Mouse (Mus musculus) heart, postnatal 0 days (tissue): ENCODE results near the gene Eif2ak3. TPM values are rescaled to one million over a fixed set of nuclear protein-coding genes. Genes with fewer than 3 reads are reported as not detected.

Experiments
- ATAC-seq: fragments of 200-750 bp; cut with Nextera tagmentation; 2 replicates; pipeline ENCODE4 v1.8.0; 2017; ENCODE audit warnings: low read depth, moderate number of reproducible peaks, moderate library complexity; ENCODE audit not compliant: insufficient read depth
- DNase-seq: peaks from one replicate; pipeline ENCODE4 v3.0.0-alpha.2; 2016; ENCODE audit warnings: low spot score
- H3K27ac ChIP-seq: fragments of 300-500 bp; sonication (generic); 2 replicates; pipeline ENCODE4 v1.5.1; 2014; ENCODE audit warnings: low read depth, mild to moderate bottlenecking
- H3K27me3 ChIP-seq: fragments of 300-500 bp; sonication (generic); 2 replicates; pipeline ENCODE4 v1.6.1; 2014; ENCODE audit warnings: low read length, mixed read lengths; ENCODE audit not compliant: control insufficient read depth, insufficient read depth
- H3K36me3 ChIP-seq: fragments of 300-500 bp; sonication (generic); replicated peaks from 2 replicates; pipeline ENCODE4 v1.6.1; 2014; ENCODE audit warnings: low read length, mixed read lengths; ENCODE audit not compliant: control insufficient read depth, insufficient read depth
- H3K4me1 ChIP-seq: fragments of 300-500 bp; sonication (generic); 2 replicates; pipeline ENCODE4 v1.6.1; 2014; ENCODE audit warnings: antibody characterized with exemption; ENCODE audit not compliant: control insufficient read depth, insufficient read depth
- H3K4me2 ChIP-seq: fragments of 300-500 bp; sonication (generic); 2 replicates; pipeline ENCODE4 v1.6.1; 2014; ENCODE audit warnings: low read depth, mild to moderate bottlenecking, low read length, moderate library complexity
- H3K4me3 ChIP-seq: fragments of 300-500 bp; sonication (generic); 2 replicates; pipeline ENCODE4 v1.5.1; 2014; ENCODE audit warnings: low read depth, low read length
- H3K9ac ChIP-seq: fragments of 300-500 bp; sonication (generic); replicated peaks from 2 replicates; pipeline ENCODE4 v1.6.1; 2014; ENCODE audit warnings: low read depth, low read length, mixed read lengths
- H3K9me3 ChIP-seq: fragments of 300-500 bp; sonication (generic); replicated peaks from 2 replicates; pipeline ENCODE4 v1.6.1; 2016; ENCODE audit warnings: low read length; ENCODE audit not compliant: control insufficient read depth
- CTCF ChIP-seq: IDR thresholded peaks from 2 replicates; pipeline ENCODE4 v1.5.1; 2016; ENCODE audit warnings: antibody characterized with exemption, control low read depth, low read depth
- EP300 ChIP-seq: IDR thresholded peaks from 2 replicates; pipeline ENCODE4 v1.6.1; 2016; ENCODE audit warnings: antibody characterized with exemption, low read depth
- WGBS: fragments of 180-500 bp; shearing (Covaris S2); extraction: QIAGEN DNeasy Blood & Tissue Kit; methylation state at CpG from one replicate; pipeline ENCODE4 v1.1.7; 2014; 5-methylcytosine and 5-hydroxymethylcytosine counted together
- polyA plus RNA-seq: library from polyadenylated mRNA; unstranded; fragments of >200 nt; fragmentation: Nextera tagmentation; extraction: Ambion mirVana; gene quantifications from 2 replicates; pipeline ENCODE4 v1.2.1, GENCODE M21; 2015
- total RNA-seq: library from RNA; depleted of rRNA; stranded (reverse); fragments of >200 nt; gene quantifications from 2 replicates; pipeline ENCODE4 v1.2.3, GENCODE M21; 2014; ENCODE audit warnings: low replicate concordance

Gene Eif2ak3
- total and polyA plus RNA-seq, 2 experiments from 2014 or later, result 3.6 to 16.6 TPM

- DNase-seq (no peak), ATAC-seq (no peak)
- H3K4me1 ChIP-seq, result no peaks in the 10 kb centered on the region
- H3K9ac ChIP-seq, result no peak overlapping the region
- H3K36me3 ChIP-seq, result no peaks in the 10 kb centered on the region
- peak overlapping the region; percentile 46 for H3K4me2 ChIP-seq
- no peaks in the 10 kb centered on the region for H3K9me3 ChIP-seq
- no peak overlapping the region for H3K27ac ChIP-seq
- TF ChIP-seq EP300 (no peak), CTCF (no peak)
- no peaks in the 10 kb centered on the region for H3K27me3 ChIP-seq
- 12% methylated on average over 20 of the region's 20 CpGs for WGBS
- 0 out of 2 replicates have a peak overlapping the region, but pooled peaks have one; percentile 17 for H3K4me3 ChIP-seq
Measured at GRCm38 (mm10) chr6:70911668-70912395, 67.5 kb downstream of the Eif2ak3 start.

- Histone ChIP-seq H3K4me2 (peak overlapping the region; percentile 46; the same call in 1 of the 2 replicates), H3K27ac (no peak overlapping the region), H3K27me3 (no peaks in the 10 kb centered on the region), H3K9ac (no peak overlapping the region), H3K4me1 (no peaks in the 10 kb centered on the region), H3K36me3 (no peaks in the 10 kb centered on the region), H3K4me3 (0 out of 2 replicates have a peak overlapping the region, but pooled peaks have one; percentile 17), H3K9me3 (no peaks in the 10 kb centered on the region)
- no peak for DNase-seq
- TF ChIP-seq CTCF (no peak), EP300 (no peak)
- no peak for ATAC-seq
- 56% methylated on average over 7 of the region's 7 CpGs for WGBS
Measured at GRCm38 (mm10) chr6:70912396-70912765, 68.1 kb downstream of the Eif2ak3 start.

GRCm38 (mm10) chr6:70918827-70919226, 74.5 kb downstream of the Eif2ak3 start, which contains the start of gene Tex37:
TSS of gene Tex37 (minus strand) at chr6:70918927.
- no peak for ATAC-seq
- DNase-seq, result no peak
- H3K27ac ChIP-seq, result no peak within 1 kb of the TSS
- no peak within 1 kb of the TSS for H3K4me2 ChIP-seq
- H3K9me3 ChIP-seq, result no peaks in the 10 kb centered on the region
- H3K4me1 ChIP-seq, result no peaks in the 10 kb centered on the region
- no peak within 1 kb of the TSS for H3K4me3 ChIP-seq
- WGBS, result 90% methylated on average over 3 of the region's 3 CpGs
- no peak for TF ChIP-seq EP300
- no peak for TF ChIP-seq CTCF
- no peak within 1 kb of the TSS for H3K9ac ChIP-seq
- H3K27me3 ChIP-seq, result peaks cover 5% of the 10 kb centered on the region; the same call in 1 of the 2 replicates
- H3K36me3 ChIP-seq, result no peaks in the 10 kb centered on the region

DNA sequence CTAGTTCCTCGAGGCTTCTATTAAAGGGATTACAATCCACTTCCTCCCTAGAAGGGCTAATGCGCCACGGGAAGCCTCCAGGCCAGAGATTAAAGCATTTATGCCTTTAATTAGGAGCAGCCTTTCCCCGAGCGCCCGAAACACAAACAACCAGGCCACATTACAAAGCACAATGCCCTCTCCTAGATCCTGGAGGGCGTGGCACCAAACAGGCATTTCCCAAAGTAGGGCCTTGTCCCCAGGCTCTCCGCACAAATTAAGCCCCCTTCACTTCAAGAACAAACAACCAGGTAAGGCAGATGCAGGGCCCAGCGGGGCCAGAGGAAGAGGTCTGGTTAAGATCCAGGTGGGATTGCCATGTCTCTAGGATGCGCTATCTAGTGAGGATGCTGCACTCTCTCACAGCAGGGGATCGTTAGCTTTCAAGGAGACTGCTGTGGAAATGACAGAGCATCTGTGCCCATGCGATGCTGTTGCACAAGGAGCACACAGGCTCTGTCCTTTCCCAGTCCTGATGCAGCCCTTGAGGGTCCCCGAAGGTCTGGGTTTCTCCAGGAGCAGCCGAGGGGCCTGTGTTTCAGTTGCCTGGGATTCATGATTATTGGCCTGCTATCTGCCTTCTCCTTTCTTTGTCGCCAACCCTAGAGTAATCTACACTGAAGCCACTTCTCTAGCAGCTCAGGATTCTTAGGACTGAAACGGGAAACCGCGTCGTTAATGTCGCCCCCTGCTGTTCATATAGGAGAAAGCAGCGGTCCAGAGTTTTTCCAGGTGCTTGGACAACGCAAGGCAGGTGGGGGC, 77.2 kb downstream of the Eif2ak3 start:
- Histone ChIP-seq H3K4me2 (peak overlapping the region; percentile 48), H3K9me3 (no peaks in the 10 kb centered on the region), H3K4me3 (0 out of 2 replicates have a peak overlapping the region, but pooled peaks have one; percentile 19), H3K27ac (no peak overlapping the region), H3K9ac (no peak overlapping the region), H3K27me3 (peaks cover 5% of the 10 kb centered on the region; the same call in 1 of the 2 replicates), H3K36me3 (no peaks in the 10 kb centered on the region), H3K4me1 (no peaks in the 10 kb centered on the region)
- WGBS, result 7% methylated on average over 22 of the region's 22 CpGs
- ATAC-seq (no peak), DNase-seq (peak; percentile 30)
- no peak for TF ChIP-seq EP300
- TF ChIP-seq CTCF, result peak; percentile 72

DNA sequence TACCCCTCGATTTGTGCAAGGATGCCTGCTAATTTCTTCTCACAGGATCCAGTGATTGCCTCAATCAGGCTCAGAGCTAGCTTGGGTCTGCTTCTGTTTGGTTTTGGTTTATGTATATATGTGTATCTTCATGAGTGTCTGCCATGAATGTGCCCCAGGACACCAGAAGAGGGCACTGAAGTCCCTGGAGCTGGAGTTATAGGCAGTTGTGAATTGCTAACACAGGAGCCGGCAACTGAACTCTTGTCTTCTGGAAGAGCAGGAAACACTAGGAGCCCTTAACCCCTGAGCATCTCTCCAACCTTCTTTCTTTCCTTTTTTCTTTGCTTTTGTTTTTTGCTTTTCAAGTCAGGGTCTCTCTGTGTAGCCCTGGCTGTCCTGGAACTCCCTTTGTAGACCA, 87.5 kb downstream of the Eif2ak3 start:
- 76% methylated on average over 2 of the region's 2 CpGs for WGBS

More for the DNA sequence above, 87.5 kb downstream of the Eif2ak3 start:
- TF ChIP-seq EP300 (no peak), CTCF (no peak)
- ATAC-seq (no peak), DNase-seq (no peak)
- Histone ChIP-seq H3K27me3 (no peaks in the 10 kb centered on the region), H3K27ac (no peak overlapping the region), H3K9ac (no peak overlapping the region), H3K4me1 (no peaks in the 10 kb centered on the region), H3K36me3 (no peaks in the 10 kb centered on the region), H3K4me2 (no peak overlapping the region), H3K9me3 (no peaks in the 10 kb centered on the region), H3K4me3 (no peak overlapping the region)
